Mouse (Mus musculus): ENCODE measurements at regions not wholly inside any gene's neighbourhood (a gene's known extent, or its start where the extent isn't known, plus 50 kb on each side); places are given as distances from the start of the nearest gene placed in this dataset.

DNA sequence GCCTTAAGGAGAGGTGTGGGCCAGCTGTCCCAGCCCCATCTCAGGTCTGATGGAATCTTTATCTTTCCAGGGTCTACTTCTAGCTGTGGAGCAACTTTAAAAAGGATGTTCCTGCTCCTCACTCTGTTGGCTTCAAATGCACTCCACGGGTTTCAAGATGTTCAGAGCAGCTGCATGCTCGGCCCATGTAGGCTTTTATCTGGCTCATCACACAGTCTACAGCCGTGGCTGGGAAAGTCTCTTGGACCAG, 61.2 kb upstream of the Cpm start:
- Histone ChIP-seq H3K4me2 (ENCODE audit: low read depth, low read length) (no peak overlapping the region), H3K9me3 (ENCODE audit: control insufficient read depth, low read length) (no peaks in the 10 kb centered on the region), H3K9ac (replicated peaks; ENCODE audit: low read depth, low read length) (no peak overlapping the region), H3K27me3 (ENCODE audit: control insufficient read depth, insufficient read depth, low read length) (no peaks in the 10 kb centered on the region), H3K36me3 (ENCODE audit: control insufficient read depth, insufficient read depth, low read length) (no peaks in the 10 kb centered on the region), H3K4me1 (ENCODE audit: control insufficient read depth, insufficient read depth, low read length) (peaks cover 7% of the 10 kb centered on the region), H3K4me3 (ENCODE audit: low read depth, low read length) (no peak overlapping the region), H3K27ac (ENCODE audit: low read depth, low read length) (no peak overlapping the region)
- ATAC-seq (ENCODE audit: low read depth) = no peak
- whole genome bisulfite sequencing = 94% methylated on average over 3 of the region's 3 CpGs

DNA sequence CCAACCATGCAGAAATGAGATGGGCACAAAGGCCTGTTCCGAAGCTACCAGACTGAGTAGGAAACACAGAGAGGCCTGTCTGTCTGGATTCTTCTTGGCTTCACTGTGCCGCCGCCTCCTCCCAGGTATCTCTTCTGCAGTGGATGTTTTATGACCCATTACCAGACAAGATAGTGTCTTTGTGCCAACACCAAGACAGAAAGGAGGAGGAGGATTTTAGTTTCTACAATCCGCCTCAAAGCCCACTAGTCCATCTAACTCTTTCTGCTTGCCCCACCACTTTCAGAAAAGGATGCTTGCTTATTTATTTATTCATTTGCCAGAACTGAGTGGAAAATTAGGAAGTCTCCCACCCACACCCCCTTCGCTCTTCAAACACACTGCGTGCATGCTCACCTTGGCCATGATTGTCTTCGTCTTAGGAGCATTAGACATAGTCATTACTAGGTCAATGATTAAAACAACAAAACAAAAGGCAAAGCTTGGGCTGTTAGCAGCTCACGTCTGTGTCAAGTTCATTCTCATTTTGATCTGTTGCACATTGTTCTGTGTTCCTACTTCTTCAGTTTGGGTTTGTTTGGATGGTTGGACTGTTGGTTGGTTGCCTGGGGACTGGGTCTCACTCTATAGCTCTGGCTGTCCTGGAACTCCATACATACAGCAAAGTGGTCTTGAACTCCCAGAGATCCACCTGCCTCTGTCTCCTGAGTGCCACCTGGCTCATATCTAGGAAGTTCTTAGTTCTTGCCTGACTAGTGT, 61.7 kb upstream of the Cpm start:
- Histone ChIP-seq H3K27me3 (ENCODE audit: control insufficient read depth, insufficient read depth, low read length) (no peaks in the 10 kb centered on the region), H3K27ac (ENCODE audit: low read depth, low read length) (no peak overlapping the region), H3K9me3 (ENCODE audit: control insufficient read depth, low read length) (no peaks in the 10 kb centered on the region), H3K4me3 (ENCODE audit: low read depth, low read length) (no peak overlapping the region), H3K9ac (replicated peaks; ENCODE audit: low read depth, low read length) (no peak overlapping the region), H3K36me3 (ENCODE audit: control insufficient read depth, insufficient read depth, low read length) (no peaks in the 10 kb centered on the region), H3K4me1 (ENCODE audit: control insufficient read depth, insufficient read depth, low read length) (peaks cover 7% of the 10 kb centered on the region), H3K4me2 (ENCODE audit: low read depth, low read length) (no peak overlapping the region)
- no peak for ATAC-seq (ENCODE audit: low read depth)
- WGBS = 92% methylated on average over 8 of the region's 8 CpGs

DNA sequence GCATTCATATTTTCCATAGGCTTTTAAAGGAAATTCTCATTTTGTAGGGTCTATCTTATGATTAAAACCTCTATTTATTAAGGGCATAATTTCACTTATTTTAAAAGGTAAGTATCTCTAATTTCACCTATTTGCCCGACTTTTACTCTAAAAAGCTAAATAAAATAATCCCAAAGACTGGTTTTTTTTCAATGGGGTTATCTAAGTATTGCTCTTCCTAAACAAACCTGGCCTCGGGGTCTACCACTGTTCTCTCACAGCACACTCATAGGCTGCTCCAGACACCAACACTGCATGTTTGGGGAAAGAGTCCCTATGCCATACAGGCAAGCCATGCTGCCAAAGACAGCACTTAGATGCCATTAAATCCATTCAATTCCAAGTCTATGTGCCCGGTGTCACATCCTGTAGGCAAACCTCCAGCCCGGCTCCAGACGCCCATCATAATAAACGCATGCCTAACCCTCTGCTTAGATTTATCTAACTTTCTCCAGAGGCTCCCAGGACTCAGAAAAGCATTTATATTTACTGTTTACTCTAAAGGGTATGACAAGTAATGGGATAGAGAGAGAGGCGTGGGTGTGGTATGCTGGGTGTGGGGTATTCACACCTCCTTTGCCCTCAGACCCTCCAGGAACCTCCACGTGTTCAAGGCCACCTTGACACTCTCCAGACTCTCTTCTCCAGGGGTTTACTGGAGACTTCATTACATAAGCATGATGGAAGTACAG, 62.5 kb upstream of the Cpm start:
- Histone ChIP-seq H3K36me3 (ENCODE audit: control insufficient read depth, insufficient read depth, low read length) (no peaks in the 10 kb centered on the region), H3K27me3 (ENCODE audit: control insufficient read depth, insufficient read depth, low read length) (no peaks in the 10 kb centered on the region), H3K27ac (ENCODE audit: low read depth, low read length) (no peak overlapping the region), H3K9ac (replicated peaks; ENCODE audit: low read depth, low read length) (no peak overlapping the region), H3K9me3 (ENCODE audit: control insufficient read depth, low read length) (no peaks in the 10 kb centered on the region), H3K4me1 (ENCODE audit: control insufficient read depth, insufficient read depth, low read length) (peaks cover 7% of the 10 kb centered on the region), H3K4me2 (ENCODE audit: low read depth, low read length) (no peak overlapping the region), H3K4me3 (ENCODE audit: low read depth, low read length) (no peak overlapping the region)
- 94% methylated on average over 8 of the region's 8 CpGs for WGBS
- no peak for ATAC-seq (ENCODE audit: low read depth)

DNA sequence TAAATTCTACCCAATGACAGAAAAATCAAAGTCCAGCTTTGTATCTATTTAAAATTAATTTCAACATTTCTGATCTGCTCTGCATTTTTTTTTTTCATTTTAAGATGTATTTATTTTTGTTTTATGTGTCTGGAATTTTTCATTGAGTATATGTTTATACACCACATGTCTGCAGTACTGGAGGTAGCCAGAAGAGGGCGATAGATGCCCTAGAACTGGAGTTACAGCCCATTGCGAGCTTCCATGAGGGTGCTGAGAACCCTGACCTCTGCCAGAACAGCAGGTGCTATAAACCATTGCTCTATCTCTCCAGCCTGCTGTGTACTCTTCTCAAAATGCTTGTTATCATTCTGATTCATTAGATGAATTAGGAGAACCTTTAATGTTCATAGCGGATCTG, 63.1 kb upstream of the Cpm start:
- WGBS = 94% methylated on average over 3 of the region's 3 CpGs
- H3K27ac ChIP-seq (ENCODE audit: low read depth, low read length) = no peak overlapping the region
- H3K27me3 ChIP-seq (ENCODE audit: control insufficient read depth, insufficient read depth, low read length) = no peaks in the 10 kb centered on the region

DNA sequence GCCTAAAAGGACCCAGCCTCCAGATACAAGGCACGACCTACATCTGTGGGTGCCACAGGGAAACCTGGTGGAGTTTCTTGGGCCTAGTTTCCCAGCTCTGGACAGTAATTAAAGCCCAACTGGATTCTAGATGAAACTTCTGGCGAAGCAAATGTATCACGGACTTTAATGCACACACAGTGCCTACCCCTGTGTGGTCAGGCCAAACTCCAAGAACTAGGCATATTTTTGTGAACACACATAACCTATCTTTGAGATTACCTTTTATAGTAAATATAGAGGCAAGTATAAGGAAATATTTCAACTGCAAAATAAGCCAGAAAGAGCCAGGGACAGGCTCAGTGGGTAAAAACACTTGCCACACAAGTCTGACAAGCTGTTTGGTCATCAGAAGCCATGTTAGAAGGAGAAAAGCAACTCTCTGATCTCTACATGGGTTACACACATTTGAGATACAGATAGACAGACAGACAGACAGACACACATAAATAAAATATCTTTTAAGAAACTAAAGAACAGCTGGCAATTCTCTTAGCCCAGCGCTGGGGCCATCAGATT, 63.7 kb upstream of the Cpm start:
- H3K9ac ChIP-seq (replicated peaks; ENCODE audit: low read depth, low read length) = no peak overlapping the region
- no peaks in the 10 kb centered on the region for H3K9me3 ChIP-seq (ENCODE audit: control insufficient read depth, low read length)
- no peak for ATAC-seq (ENCODE audit: low read depth)
- no peaks in the 10 kb centered on the region for H3K27me3 ChIP-seq (ENCODE audit: control insufficient read depth, insufficient read depth, low read length)
- H3K4me2 ChIP-seq (ENCODE audit: low read depth, low read length) = no peak overlapping the region
- H3K27ac ChIP-seq (ENCODE audit: low read depth, low read length) = no peak overlapping the region
- H3K4me1 ChIP-seq (ENCODE audit: control insufficient read depth, insufficient read depth, low read length) = no peaks in the 10 kb centered on the region
- WGBS = 90% methylated on average over 4 of the region's 4 CpGs
- H3K4me3 ChIP-seq (ENCODE audit: low read depth, low read length) = no peak overlapping the region
- no peaks in the 10 kb centered on the region for H3K36me3 ChIP-seq (ENCODE audit: control insufficient read depth, insufficient read depth, low read length)

More for the DNA sequence above, 63.1 kb upstream of the Cpm start:
- Histone ChIP-seq H3K4me3 (ENCODE audit: low read depth, low read length) (no peak overlapping the region), H3K9ac (replicated peaks; ENCODE audit: low read depth, low read length) (no peak overlapping the region), H3K9me3 (ENCODE audit: control insufficient read depth, low read length) (no peaks in the 10 kb centered on the region), H3K4me1 (ENCODE audit: control insufficient read depth, insufficient read depth, low read length) (peaks cover 5% of the 10 kb centered on the region), H3K4me2 (ENCODE audit: low read depth, low read length) (no peak overlapping the region), H3K36me3 (ENCODE audit: control insufficient read depth, insufficient read depth, low read length) (no peaks in the 10 kb centered on the region)
- ATAC-seq (ENCODE audit: low read depth) = no peak

DNA sequence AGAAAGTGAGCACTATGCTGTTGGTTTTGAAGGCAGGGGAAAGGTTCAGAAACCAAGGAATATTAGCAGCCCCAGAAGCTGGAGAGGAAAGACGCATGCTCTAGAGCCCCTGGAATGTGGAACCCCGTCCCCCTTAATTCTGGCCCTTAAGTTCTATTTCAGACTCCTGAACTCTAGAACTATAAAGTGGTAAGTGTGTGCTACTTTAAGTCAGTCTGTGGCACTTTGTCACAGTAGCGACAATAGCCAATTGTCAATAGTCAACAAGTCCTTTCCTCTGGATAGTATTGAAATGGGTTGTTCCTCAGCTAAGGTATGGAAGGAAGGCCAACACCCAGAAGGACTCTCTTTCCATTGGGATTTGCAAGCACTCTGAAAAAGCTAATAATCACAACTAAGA, 64.2 kb upstream of the Cpm start:
- WGBS = 91% methylated on average over 3 of the region's 3 CpGs
- no peak overlapping the region for H3K4me2 ChIP-seq (ENCODE audit: low read depth, low read length)
- no peak overlapping the region for H3K27ac ChIP-seq (ENCODE audit: low read depth, low read length)
- H3K27me3 ChIP-seq (ENCODE audit: control insufficient read depth, insufficient read depth, low read length) = no peaks in the 10 kb centered on the region
- no peaks in the 10 kb centered on the region for H3K9me3 ChIP-seq (ENCODE audit: control insufficient read depth, low read length)
- H3K4me1 ChIP-seq (ENCODE audit: control insufficient read depth, insufficient read depth, low read length) = no peaks in the 10 kb centered on the region
- no peaks in the 10 kb centered on the region for H3K36me3 ChIP-seq (ENCODE audit: control insufficient read depth, insufficient read depth, low read length)
- H3K4me3 ChIP-seq (ENCODE audit: low read depth, low read length) = no peak overlapping the region
- H3K9ac ChIP-seq (replicated peaks; ENCODE audit: low read depth, low read length) = no peak overlapping the region
- no peak for ATAC-seq (ENCODE audit: low read depth)

DNA sequence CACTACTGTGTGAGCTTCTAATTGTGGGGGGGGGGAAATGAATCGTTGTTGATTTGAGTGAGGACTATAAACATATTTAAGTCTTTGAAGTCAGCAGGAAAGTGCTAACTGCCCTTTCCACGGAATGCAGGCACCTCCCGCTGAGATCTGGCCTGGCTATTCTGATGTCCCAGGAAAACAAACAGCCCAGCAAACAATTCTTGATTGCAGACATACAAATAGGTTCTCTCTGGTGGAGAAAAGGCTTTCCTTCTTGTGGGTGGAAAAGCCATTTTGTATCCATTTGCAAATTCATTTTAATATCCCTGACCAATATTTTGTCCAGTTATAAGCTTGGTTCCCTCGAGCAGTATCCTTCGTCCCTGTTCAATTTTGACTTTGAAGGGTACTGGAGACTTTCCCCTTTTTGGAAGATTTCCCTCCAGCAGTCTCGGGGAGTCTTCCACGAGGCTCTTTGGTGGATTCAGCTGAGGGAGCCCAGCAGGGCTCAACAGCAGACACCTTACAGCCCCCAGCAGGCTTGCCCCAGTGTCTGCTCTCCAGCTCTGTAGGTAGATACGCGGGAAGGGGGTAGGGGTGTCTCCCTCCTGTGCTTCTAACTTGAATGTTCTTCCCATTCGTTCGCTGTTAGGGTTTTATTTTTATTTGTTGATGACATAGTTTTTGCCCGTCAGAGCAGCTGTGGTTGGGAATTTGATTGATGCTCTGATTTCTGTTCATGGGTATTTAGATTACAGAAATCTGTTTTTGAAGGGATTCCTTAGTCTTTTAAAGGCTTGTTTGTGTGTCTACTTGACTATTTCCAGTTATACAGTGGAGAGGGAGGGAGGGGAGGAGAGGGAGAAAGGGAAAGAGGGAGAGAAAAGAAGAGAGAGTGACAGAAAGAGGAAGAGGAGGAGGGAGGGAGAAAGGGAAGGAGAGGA, 64.9 kb upstream of the Cpm start:
- Histone ChIP-seq H3K4me1 (ENCODE audit: control insufficient read depth, insufficient read depth, low read length) (no peaks in the 10 kb centered on the region), H3K9ac (replicated peaks; ENCODE audit: low read depth, low read length) (no peak overlapping the region), H3K36me3 (ENCODE audit: control insufficient read depth, insufficient read depth, low read length) (no peaks in the 10 kb centered on the region), H3K27ac (ENCODE audit: low read depth, low read length) (no peak overlapping the region), H3K4me2 (ENCODE audit: low read depth, low read length) (no peak overlapping the region), H3K4me3 (ENCODE audit: low read depth, low read length) (no peak overlapping the region), H3K9me3 (ENCODE audit: control insufficient read depth, low read length) (no peaks in the 10 kb centered on the region), H3K27me3 (ENCODE audit: control insufficient read depth, insufficient read depth, low read length) (no peaks in the 10 kb centered on the region)
- no peak for ATAC-seq (ENCODE audit: low read depth)
- WGBS = 22% methylated on average over 12 of the region's 12 CpGs

DNA sequence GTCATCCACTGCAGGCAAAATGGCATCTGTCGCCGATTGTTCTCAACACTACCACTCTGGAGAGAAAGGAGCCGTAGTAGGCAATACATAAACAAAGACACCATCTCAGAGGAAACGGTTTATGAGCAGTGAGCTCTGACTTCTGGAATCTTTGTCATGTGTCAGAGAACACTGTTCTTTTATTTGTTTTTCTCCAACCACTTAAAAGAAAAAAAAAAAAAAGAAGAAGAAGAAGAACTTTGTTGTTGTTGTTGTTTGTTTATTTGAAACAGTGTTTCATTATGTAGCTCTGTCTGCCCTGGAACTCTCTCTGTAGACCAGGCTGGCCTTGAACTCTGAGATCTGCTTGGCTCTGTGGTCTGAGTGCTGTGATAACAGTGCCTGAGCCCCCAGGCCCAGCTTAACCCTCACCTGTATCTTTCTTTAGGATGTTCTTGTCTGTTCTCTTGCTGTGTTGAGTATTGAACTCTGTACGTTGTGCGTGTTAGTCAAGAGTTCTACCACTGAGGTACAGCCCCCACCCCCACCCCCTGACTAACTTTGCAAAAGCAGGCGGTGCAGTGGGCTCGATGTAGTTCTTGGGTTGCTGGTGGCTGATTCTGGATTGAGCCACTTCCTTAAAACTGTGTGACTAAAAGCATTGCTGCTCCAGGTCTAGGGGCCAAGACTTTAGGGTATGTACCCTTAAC, 65.7 kb upstream of the Cpm start:
- H3K36me3 ChIP-seq (ENCODE audit: control insufficient read depth, insufficient read depth, low read length) = no peaks in the 10 kb centered on the region
- H3K4me2 ChIP-seq (ENCODE audit: low read depth, low read length) = no peak overlapping the region
- H3K9me3 ChIP-seq (ENCODE audit: control insufficient read depth, low read length) = no peaks in the 10 kb centered on the region
- H3K27ac ChIP-seq (ENCODE audit: low read depth, low read length) = no peak overlapping the region
- H3K9ac ChIP-seq (replicated peaks; ENCODE audit: low read depth, low read length) = no peak overlapping the region
- no peaks in the 10 kb centered on the region for H3K4me1 ChIP-seq (ENCODE audit: control insufficient read depth, insufficient read depth, low read length)
- H3K27me3 ChIP-seq (ENCODE audit: control insufficient read depth, insufficient read depth, low read length) = no peaks in the 10 kb centered on the region
- 41% methylated on average over 8 of the region's 8 CpGs for WGBS
- ATAC-seq (ENCODE audit: low read depth) = no peak
- H3K4me3 ChIP-seq (ENCODE audit: low read depth, low read length) = no peak overlapping the region

All from neural tube, embryonic 14.5 days (tissue).